Comparison of ENCODE assay signal across 8 mouse cellular contexts in the genomic region with DNA sequence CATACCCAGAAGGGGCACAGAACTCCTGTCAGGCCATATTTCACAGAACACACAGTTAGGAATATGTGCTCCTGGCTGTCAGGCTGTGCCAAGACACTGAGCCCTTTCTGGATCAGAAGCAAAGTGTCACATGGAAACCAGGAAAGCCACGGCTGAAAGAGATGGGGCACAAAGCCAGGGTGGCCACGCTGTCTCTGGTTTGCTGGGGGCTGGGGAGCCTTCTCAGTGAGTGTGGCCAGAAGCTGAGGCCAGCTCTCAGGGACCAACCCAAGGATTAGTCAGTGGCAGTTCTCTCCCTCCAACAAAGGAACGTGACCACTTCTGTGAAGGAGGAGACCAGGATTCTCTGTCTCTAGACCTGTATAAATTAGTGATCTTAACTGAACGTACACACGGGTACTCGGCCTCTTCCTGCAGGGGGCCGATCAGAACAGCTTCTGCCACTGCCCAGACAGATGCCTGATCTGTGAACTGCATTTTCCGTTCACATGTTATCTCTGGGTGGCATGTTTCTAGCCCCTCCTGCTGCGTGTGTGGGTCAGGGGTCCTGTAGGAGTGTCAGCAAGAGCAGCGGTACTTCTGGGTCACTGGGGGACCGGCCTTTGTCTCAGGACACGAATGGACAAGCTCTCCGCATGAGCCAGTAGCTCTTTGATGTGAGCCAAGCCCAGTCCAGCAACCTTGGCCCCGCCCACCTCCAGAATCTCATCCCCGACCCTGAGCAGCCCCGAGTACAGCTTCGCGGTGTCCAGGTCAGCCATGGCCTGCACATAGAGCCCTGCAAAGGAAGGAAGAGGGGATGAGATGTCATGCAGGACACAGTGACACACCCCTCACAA. TPM values are rescaled to one million over a fixed set of nuclear protein-coding genes. Genes with fewer than 3 reads are reported as not detected.
DNase-seq lines count a peak whose midpoint lies in the region; ATAC-seq and TF ChIP-seq lines count a peak whose summit lies in the region.

No protein-coding gene starts in this region.

- no peaks in the 10 kb centered on the region for H3K36me3 ChIP-seq in heart, adult 2 months (ENCODE audit: control insufficient read depth, insufficient read depth, low read length)
- 0 out of 2 replicates have a peak, but pooled peaks cover 5% of the 10 kb centered on the region for H3K36me3 ChIP-seq in kidney, embryonic 16.5 days (ENCODE audit: insufficient read depth, low read length)
- no peaks in the 10 kb centered on the region for H3K36me3 ChIP-seq in neural tube, embryonic 15.5 days
- H3K36me3 ChIP-seq in thymus, adult 2 months (ENCODE audit: control insufficient read depth, insufficient read depth, low read length): no peaks in the 10 kb centered on the region

- DNase-seq in gastrocnemius, adult 18-20 months (ENCODE audit: low spot score): peak; percentile 53
- no peak for DNase-seq in gastrocnemius, postnatal 25 days
- DNase-seq in adrenal gland, postnatal 14 days: peak; percentile 74
- peak; percentile 58 to 67 for DNase-seq in heart, adult 2 months
- no peak for DNase-seq in thymus, adult 2 months
- DNase-seq in ovary, postnatal 10 days (ENCODE audit: low spot score): no peak

- no peak for ATAC-seq in kidney, embryonic 16.5 days (ENCODE audit: low FRiP score, low TSS enrichment)
- ATAC-seq in neural tube, embryonic 15.5 days (ENCODE audit: low FRiP score): peak; percentile 42; the same call in 1 of the 2 replicates

- no peak for TF ChIP-seq CTCF in heart, adult 2 months (IDR thresholded peaks at IDR 0.05)
- TF ChIP-seq CTCF in thymus, adult 2 months (IDR thresholded peaks at IDR 0.05; ENCODE audit: borderline replicate concordance, control insufficient read depth, extremely low read depth, insufficient read depth, low read length, poor library complexity): no peak

- intact Hi-C loops in heart, adult 2 months (cut with DNase I): loop anchor here (5.0 kb wide), 1 partner anchor 56 kb away; a partner anchor contains a TSS

- H3K4me2 ChIP-seq in kidney, embryonic 16.5 days (replicated peaks; ENCODE audit: low read depth, low read length): no peak overlapping the region
- peak overlapping the region; percentile 28 for H3K4me2 ChIP-seq in neural tube, embryonic 15.5 days

- TF ChIP-seq EP300 in heart, adult 2 months (IDR thresholded peaks at IDR 0.05; ENCODE audit: insufficient read depth, low read depth, low read length): 0 out of 2 replicates have a peak, but pooled peaks have one; percentile 29

- no peaks in the 10 kb centered on the region for H3K9me3 ChIP-seq in kidney, embryonic 16.5 days (ENCODE audit: low read length)
- H3K9me3 ChIP-seq in neural tube, embryonic 15.5 days (replicated peaks): no peaks in the 10 kb centered on the region

- H3K27me3 ChIP-seq in heart, adult 2 months (ENCODE audit: control insufficient read depth, insufficient read depth, low read length): no peaks in the 10 kb centered on the region
- H3K27me3 ChIP-seq in kidney, embryonic 16.5 days (ENCODE audit: insufficient read depth, low read length): no peaks in the 10 kb centered on the region
- H3K27me3 ChIP-seq in neural tube, embryonic 15.5 days (replicated peaks): no peaks in the 10 kb centered on the region
- no peaks in the 10 kb centered on the region for H3K27me3 ChIP-seq in thymus, adult 2 months (ENCODE audit: control insufficient read depth, insufficient read depth, low read length)

- peaks cover 17% of the 10 kb centered on the region for H3K4me1 ChIP-seq in heart, adult 2 months (ENCODE audit: control insufficient read depth, insufficient read depth, low read length)
- peaks cover 57% of the 10 kb centered on the region for H3K4me1 ChIP-seq in kidney, embryonic 16.5 days (ENCODE audit: insufficient read depth, low read length)
- peaks cover 63% of the 10 kb centered on the region for H3K4me1 ChIP-seq in neural tube, embryonic 15.5 days
- peaks cover 44% of the 10 kb centered on the region for H3K4me1 ChIP-seq in thymus, adult 2 months (replicated peaks; ENCODE audit: control insufficient read depth, insufficient read depth, low read length)

- peak overlapping the region; percentile 34; the same call in 1 of the 2 replicates for H3K27ac ChIP-seq in heart, adult 2 months
- peak overlapping the region; percentile 76 for H3K27ac ChIP-seq in kidney, embryonic 16.5 days (ENCODE audit: low read length)
- peak overlapping the region; percentile 68 for H3K27ac ChIP-seq in neural tube, embryonic 15.5 days (replicated peaks)
- no peak overlapping the region for H3K27ac ChIP-seq in thymus, adult 2 months (ENCODE audit: control insufficient read depth, insufficient read depth, low read length)

- H3K79me2 ChIP-seq in heart, adult 2 months (replicated peaks; ENCODE audit: control insufficient read depth, insufficient read depth, low read length): no peaks in the 10 kb centered on the region

- 0 out of 2 replicates have a peak overlapping the region, but pooled peaks have one; percentile 15 for H3K9ac ChIP-seq in heart, adult 2 months (ENCODE audit: low read depth, low read length)
- peak overlapping the region; percentile 42; the same call in 1 of the 2 replicates for H3K9ac ChIP-seq in kidney, embryonic 16.5 days (replicated peaks; ENCODE audit: low read length)
- no peak overlapping the region; the same call in 1 of the 2 replicates for H3K9ac ChIP-seq in neural tube, embryonic 15.5 days (replicated peaks)

- H3K4me3 ChIP-seq in heart, adult 2 months: no peak overlapping the region
- H3K4me3 ChIP-seq in kidney, embryonic 16.5 days (ENCODE audit: low read length): no peak overlapping the region
- no peak overlapping the region for H3K4me3 ChIP-seq in neural tube, embryonic 15.5 days (replicated peaks)
- no peak overlapping the region for H3K4me3 ChIP-seq in thymus, adult 2 months (ENCODE audit: control insufficient read depth, insufficient read depth, low read length)

- TF ChIP-seq POLR2A in heart, adult 2 months (IDR thresholded peaks at IDR 0.05; ENCODE audit: insufficient read depth, low read depth, low read length): no peak
- TF ChIP-seq POLR2A in thymus, adult 2 months (IDR thresholded peaks at IDR 0.05; ENCODE audit: control insufficient read depth, extremely low read depth, insufficient read depth, low read length, poor library complexity): no peak

- 29% methylated on average over 18 of the region's 18 CpGs for WGBS in heart, adult 2 months
- 23% methylated on average over 18 of the region's 18 CpGs for WGBS in kidney, embryonic 16.5 days
- WGBS in neural tube, embryonic 15.5 days: 10% methylated on average over 18 of the region's 18 CpGs
- WGBS in thymus, adult 2 months: 86% methylated on average over 18 of the region's 18 CpGs

RNA-seq across cellular contexts. Expression of a gene that starts 31.1 kb away (rescaled TPM):
- 1 to 10 TPM in 1 of 2 experiments, under 1 TPM in 1; 0.64 to 1.5 TPM for total RNA-seq in gastrocnemius, adult 18-20 months (2021)
- total RNA-seq in gastrocnemius, postnatal 25 days (2021): 1 to 10 TPM; 1.7 to 2.3 TPM
- total RNA-seq in adrenal gland, postnatal 14 days (2021): 26.9 and 32.3 TPM in 2 replicates
- total RNA-seq in heart, adult 2 months (2021): 10 to 100 TPM; 37.2 to 37.5 TPM
- polyA plus RNA-seq in heart, adult 2 months (2012; rRNA removed): 31.8 and 44.8 TPM in 2 replicates
- polyA plus RNA-seq in kidney, embryonic 16.5 days (2015; fragmentation: Nextera tagmentation; extraction: Ambion mirVana): 8.2 and 9.1 TPM in 2 replicates
- 3.0 and 4.1 TPM in 2 replicates for polyA plus RNA-seq in neural tube, embryonic 15.5 days (2015; fragmentation: Nextera tagmentation; extraction: Ambion mirVana)
- polyA plus RNA-seq in thymus, adult 2 months (2012; rRNA removed): 7.6 and 13.1 TPM in 2 replicates

RNA-seq across cellular contexts. Expression of a gene that starts 54.6 kb away (rescaled TPM):
- 10 to 100 TPM; 11.8 to 13.0 TPM for total RNA-seq in gastrocnemius, adult 18-20 months (2021)
- 10 to 100 TPM; 11.3 to 12.2 TPM for total RNA-seq in gastrocnemius, postnatal 25 days (2021)
- 48.4 and 59.5 TPM in 2 replicates for total RNA-seq in adrenal gland, postnatal 14 days (2021)
- 10 to 100 TPM; 22.2 to 23.0 TPM for total RNA-seq in heart, adult 2 months (2021)
- 18.0 and 19.0 TPM in 2 replicates for polyA plus RNA-seq in heart, adult 2 months (2012; rRNA removed)
- 70.9 and 78.0 TPM in 2 replicates for polyA plus RNA-seq in kidney, embryonic 16.5 days (2015; fragmentation: Nextera tagmentation; extraction: Ambion mirVana)
- 92.6 and 102 TPM in 2 replicates for polyA plus RNA-seq in neural tube, embryonic 15.5 days (2015; fragmentation: Nextera tagmentation; extraction: Ambion mirVana)
- polyA plus RNA-seq in thymus, adult 2 months (2012; rRNA removed): 232 and 272 TPM in 2 replicates

Comparison
In these comparisons a context has a peak if more than half of its experiments do, and no peak if none do; other contexts are left out.
1. DNase-seq: peak in gastrocnemius, adult 18-20 months (single experiment), adrenal gland, postnatal 14 days (single experiment) and heart, adult 2 months (2 of 2); none in gastrocnemius, postnatal 25 days (single experiment), thymus, adult 2 months (single experiment) and ovary, postnatal 10 days (single experiment).